Mouse (Mus musculus) retina, postnatal 7 days (tissue): ENCODE measurements around the gene Limk2.

ENCODE experiments used
- DNase-seq: peaks from one replicate; pipeline ENCODE4 v3.0.0-alpha.2; 2012; ENCODE audit warnings: low read depth, low spot score

The Limk2 gene

DNA sequence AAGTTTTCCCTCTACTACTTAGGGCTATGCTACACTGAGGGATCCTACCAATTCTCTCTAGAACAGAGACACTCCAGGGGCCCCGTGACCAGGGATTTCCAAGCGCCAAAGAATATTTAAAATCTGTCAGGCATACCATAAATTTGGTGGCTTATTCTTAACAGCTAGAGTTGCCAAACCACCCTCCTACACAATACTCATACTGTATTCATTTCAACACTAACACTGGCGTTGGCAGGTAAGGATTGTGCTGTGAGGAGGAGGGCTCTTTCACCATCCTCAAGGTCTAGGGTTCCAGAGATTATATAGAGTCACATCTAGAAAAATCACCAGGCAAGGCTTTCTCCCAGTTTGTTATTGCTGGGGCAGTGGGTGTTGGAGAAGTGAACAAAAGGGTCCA lies 7.4 kb upstream of the Limk2 start:
- no peak for DNase-seq

- no peak for DNase-seq
Measured at GRCm38 (mm10) chr11:3412111-3412510, 3.1 kb upstream of the Limk2 start.

GRCm38 (mm10) chr11:3408131-3408996 lies 625 bp downstream of the Limk2 start:
- no peak for DNase-seq

DNA sequence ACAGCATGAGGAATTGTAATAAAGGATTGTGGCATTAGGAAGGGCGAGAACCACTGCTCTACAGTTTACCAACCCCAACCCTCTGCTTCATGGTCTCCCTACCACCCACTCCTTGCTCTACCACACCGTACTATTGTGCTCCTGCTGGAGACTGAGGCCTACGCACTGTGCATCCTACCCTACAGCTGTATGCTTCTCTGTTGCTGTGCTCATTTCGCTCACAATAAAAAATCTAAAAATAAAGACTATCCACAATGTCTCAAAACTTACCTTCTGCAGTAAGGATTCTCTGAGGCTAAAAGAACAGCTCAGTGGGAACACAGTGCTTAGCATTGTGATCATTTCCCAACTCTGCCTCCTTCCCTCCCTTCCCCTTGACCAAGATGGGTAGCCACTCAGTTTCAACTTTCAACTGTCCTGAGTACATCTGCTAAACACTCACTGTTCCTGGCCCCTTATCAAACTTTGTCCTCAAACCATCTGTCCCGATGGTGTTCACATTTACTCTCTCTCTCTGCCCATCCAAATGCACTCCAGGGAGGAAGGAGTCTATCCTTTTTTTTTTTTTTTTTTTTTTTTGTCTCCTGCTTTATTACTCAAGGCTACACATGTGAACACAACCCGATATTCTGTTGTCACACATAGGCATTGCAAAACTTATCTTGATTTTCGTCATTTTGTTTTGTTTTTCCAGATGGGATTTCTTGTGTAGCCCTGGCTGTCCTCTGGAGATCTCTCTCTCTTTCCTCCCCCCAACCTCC lies 4.5 kb downstream of the Limk2 start:
- DNase-seq = no peak

GRCm38 (mm10) chr11:3403024-3403423 lies 6.0 kb downstream of the Limk2 start:
- DNase-seq = no peak

- no peak for DNase-seq
Measured at GRCm38 (mm10) chr11:3398318-3398717, 10.7 kb downstream of the Limk2 start.

- no peak for DNase-seq
Measured at GRCm38 (mm10) chr11:3396562-3396961, 12.4 kb downstream of the Limk2 start.

DNA sequence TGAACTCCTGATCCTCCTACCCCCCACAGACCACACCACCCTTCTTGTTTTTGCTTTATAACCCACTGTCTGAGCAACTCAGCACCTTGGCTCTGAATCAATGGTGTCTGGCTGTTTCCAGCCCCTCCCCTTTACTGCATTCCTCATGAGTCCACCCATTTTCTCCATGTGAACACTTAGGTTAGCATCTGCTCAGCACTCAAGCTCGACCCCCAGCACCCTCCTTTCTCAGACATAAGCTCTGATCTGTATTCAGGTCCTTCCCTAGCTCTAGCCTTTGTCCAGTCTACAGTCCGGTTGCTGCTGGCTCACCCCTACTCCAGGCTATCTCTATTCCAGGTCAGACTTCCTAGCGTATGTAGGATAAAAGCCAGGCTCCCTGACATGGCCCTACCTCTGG lies 12.9 kb downstream of the Limk2 start:
- no peak for DNase-seq

DNA sequence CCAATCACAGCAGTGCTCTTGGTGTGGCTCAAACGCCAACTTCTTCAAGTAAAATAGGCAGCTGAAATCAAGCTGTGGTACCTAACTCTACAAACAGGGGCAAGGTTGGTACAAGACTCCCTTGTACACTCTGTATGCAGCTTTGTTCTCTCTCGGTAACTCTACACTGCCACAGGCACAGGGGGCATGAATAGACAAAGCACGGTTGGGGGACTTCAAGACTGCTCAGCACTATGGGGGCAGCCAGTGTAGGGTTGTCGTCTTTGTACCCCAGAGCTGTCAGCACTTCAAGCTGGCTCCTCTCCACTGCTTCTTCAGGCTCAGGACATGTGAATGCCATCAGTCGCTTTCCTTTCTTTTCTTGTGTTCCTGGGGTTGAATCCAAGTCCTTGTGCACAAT lies 14.5 kb downstream of the Limk2 start:
- DNase-seq = no peak

- DNase-seq = no peak
Measured at GRCm38 (mm10) chr11:3392526-3392925, 16.5 kb downstream of the Limk2 start.

DNA sequence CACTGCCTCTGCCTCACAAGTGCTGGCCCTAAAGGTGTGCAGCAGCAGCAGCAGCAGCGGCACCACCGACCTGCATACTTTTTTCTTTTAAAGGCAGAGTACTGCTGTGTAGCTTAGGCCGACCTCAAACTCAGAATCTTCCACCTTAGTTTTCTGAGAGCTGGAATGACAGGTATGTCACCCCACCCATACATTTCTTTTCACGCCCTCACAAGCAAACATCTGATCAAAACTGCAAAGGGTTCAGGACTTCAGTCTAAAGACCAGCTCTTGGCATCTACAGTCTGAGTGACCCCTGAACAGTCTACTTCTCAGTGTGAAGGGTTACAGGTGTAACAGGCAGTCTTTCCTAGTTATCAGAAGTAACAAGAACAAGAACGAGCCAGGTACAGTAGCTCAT lies 18.2 kb downstream of the Limk2 start:
- DNase-seq = no peak

- DNase-seq = no peak
Measured at GRCm38 (mm10) chr11:3389996-3390395, 19.0 kb downstream of the Limk2 start.

GRCm38 (mm10) chr11:3387482-3388196 lies 21.4 kb downstream of the Limk2 start:
- no peak for DNase-seq

DNA sequence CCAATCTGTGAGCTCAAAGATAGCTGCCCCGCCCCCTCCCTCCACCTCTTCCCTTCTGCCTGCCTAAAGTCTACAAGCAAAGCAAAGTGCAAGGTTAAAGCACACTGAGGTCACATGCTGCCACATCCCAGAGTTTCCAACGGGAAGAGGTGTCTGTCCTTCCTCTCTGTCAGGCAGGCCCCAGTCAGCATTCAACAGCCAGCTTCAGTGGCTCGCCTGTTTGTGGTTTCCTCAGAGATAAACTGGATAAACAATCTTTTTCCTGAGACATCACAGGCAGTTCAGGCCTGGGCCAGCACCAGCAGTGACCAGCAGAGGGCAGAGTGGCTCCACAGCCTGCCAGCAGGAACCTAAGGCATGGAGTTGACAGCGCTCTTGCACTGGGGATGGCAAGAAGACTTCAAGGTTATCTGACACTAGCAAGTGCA lies 22.0 kb downstream of the Limk2 start:
- DNase-seq = peak; percentile 60

DNA sequence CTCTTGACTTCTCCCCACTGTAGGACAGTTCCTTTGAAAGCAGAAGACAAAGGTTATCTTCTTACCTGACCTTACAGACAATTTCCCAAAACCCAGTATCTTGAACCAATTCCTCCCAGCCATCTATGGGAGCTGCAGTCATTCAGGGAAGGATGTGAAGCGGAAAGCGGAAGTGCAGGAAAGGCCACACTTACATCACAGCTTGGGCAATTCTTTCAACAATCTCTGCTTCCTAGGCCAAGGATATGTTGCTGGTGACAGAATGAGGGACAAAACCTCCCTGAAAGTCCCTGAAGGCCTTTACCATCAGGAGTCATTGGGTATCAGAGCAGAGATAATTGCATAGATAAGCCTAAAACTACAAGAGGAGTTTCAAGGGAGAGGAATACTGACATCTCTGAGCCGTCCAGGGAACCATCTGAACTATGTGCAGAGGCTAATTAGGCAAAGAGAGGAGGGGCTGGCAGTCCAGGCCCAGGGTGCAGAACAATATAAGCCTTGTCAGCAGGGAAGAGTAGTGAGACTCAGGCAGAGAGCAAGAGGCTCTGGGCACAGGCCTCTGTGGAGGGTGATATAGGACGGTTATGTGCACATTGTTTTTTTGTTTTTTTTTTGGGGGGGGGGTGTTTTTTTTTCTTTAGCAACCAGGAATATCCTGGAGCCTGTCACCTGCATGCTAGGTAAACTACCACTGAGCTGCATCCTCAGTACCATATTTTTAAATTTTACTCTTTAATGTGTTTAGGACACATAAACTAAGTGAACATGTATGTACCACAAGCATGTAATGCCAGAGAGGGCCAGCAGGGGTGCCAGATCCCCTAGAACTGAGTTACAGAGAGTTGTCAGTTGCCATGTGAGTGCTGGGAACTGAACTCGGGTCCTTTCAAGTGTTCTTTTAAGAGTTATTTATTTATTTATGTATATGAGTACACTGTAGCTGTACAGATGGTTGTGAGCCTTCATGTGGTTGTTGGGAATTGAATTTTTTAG lies 26.1 kb downstream of the Limk2 start:
- no peak for DNase-seq

GRCm38 (mm10) chr11:3381148-3381814 lies 27.7 kb downstream of the Limk2 start:
- no peak for DNase-seq

DNA sequence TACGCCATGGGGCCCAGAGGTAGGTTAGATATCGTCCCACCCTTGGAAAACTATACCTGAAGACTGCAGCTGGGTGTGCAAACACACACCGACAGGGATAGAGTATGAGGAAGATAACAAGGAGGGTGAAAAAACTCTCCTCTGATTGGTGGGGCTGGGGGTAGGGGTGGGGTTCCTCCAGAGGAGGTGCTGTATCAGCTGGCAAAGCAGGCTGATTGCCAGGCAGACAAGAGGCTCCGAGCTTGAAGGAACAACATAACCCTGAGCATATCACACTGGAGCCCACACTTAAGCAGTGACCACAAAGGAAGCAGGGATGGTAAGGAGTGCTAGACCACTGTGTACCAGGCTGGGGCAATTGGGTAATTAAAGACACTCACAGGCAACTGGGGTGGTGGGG lies 29.6 kb downstream of the Limk2 start:
- no peak for DNase-seq

DNA sequence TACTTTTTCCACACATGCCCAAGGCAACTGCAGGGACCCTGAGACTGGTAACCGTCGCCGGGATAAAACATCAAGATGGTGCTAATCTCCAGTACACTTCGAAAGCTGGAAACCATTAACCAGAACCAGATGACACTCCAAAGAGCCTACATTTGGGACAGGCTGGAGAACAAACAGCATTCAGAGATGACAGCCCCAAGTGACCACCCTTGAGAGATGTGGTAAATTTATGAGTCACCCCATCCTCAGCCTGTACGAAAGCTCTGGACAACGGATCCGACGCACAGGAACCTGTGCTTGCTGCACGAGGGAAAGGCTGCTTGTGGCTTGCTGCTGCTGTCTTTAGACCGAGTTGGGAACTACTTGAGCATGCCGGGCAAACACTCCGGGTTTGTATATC lies 34.2 kb downstream of the Limk2 start:
- DNase-seq = no peak

- peak; percentile 38 for DNase-seq
Measured at GRCm38 (mm10) chr11:3374293-3374645, 34.7 kb downstream of the Limk2 start.

DNA sequence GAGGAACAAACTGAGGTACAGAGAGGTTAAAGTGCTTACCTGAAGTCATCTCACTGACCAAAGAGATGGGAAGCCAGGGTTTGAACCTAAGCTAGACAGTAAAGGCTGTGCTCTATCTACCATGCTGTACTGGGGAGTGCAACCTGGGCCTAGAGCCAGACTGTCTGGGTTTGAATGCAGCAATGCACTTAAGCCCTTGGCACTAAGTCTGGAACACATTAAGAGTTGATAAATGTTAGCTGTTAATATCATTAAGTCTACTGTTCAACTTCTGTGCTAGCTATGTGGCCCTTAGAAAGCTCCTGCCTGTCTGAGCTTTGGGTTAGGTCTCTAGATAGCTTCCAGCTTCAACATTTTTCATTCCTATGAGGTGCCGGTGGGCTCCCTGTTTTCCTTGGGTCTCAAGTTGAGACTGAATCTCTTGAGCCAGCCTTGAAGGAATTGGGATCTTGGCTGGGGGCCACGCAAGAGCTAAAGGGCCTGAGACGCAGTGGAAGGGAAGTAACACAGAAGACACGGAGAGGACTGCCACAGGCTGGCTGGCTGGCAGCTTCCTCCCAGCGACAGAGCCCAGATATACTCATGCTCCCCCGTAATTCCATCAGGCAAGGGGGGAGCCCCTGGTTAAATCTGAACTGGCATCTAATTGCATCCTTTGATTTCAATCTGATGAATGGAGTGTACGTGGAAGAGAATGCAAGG lies 35.2 kb downstream of the Limk2 start:
- no peak for DNase-seq
